Mouse (Mus musculus): ENCODE measurements around the gene Rnf152. TPM values are rescaled to one million over a fixed set of nuclear protein-coding genes. Genes with fewer than 3 reads are reported as not detected.

Gene Rnf152
- polyA plus RNA-seq, 1 experiment, result 6.2 TPM

GRCm38 (mm10) chr1:105257199-105257598, 99.3 kb downstream of the Rnf152 start:
- H3K4me3 ChIP-seq (ENCODE audit: insufficient read depth, low read depth, low read length), result no peak overlapping the region
- H3K27ac ChIP-seq (ENCODE audit: insufficient read depth, low read depth, low read length), result no peak overlapping the region
- 88% methylated on average over 3 of the region's 3 CpGs for WGBS
- no peaks in the 10 kb centered on the region for H3K36me3 ChIP-seq (ENCODE audit: control insufficient read depth, insufficient read depth, low read length)
- no peaks in the 10 kb centered on the region for H3K4me1 ChIP-seq (ENCODE audit: control insufficient read depth, insufficient read depth, low read length)
- no peak for DNase-seq
- no peak for TF ChIP-seq CTCF (conservative IDR thresholded peaks at IDR 0.05; ENCODE audit: insufficient read depth, insufficient read length, low read depth, low read length)
- no peak for TF ChIP-seq POLR2A (IDR thresholded peaks at IDR 0.05; ENCODE audit: low read depth, low read length)
- no peaks in the 10 kb centered on the region for H3K27me3 ChIP-seq (replicated peaks; ENCODE audit: control insufficient read depth, insufficient read depth, low read length)

GRCm38 (mm10) chr1:105249190-105249589, 107.3 kb downstream of the Rnf152 start:
- no peak for TF ChIP-seq POLR2A (IDR thresholded peaks at IDR 0.05; ENCODE audit: low read depth, low read length)
- Histone ChIP-seq H3K27ac (ENCODE audit: insufficient read depth, low read depth, low read length) (no peak overlapping the region), H3K4me1 (ENCODE audit: control insufficient read depth, insufficient read depth, low read length) (no peaks in the 10 kb centered on the region), H3K27me3 (replicated peaks; ENCODE audit: control insufficient read depth, insufficient read depth, low read length) (no peaks in the 10 kb centered on the region), H3K4me3 (ENCODE audit: insufficient read depth, low read depth, low read length) (no peak overlapping the region), H3K36me3 (ENCODE audit: control insufficient read depth, insufficient read depth, low read length) (no peaks in the 10 kb centered on the region)
- 97% methylated on average over 3 of the region's 3 CpGs for WGBS
- no peak for DNase-seq

GRCm38 (mm10) chr1:105246651-105247050, 109.9 kb downstream of the Rnf152 start:
- no peaks in the 10 kb centered on the region for H3K27me3 ChIP-seq (replicated peaks; ENCODE audit: control insufficient read depth, insufficient read depth, low read length)
- no peaks in the 10 kb centered on the region for H3K36me3 ChIP-seq (ENCODE audit: control insufficient read depth, insufficient read depth, low read length)
- DNase-seq, result no peak
- H3K27ac ChIP-seq (ENCODE audit: insufficient read depth, low read depth, low read length), result no peak overlapping the region
- H3K4me3 ChIP-seq (ENCODE audit: insufficient read depth, low read depth, low read length), result no peak overlapping the region
- TF ChIP-seq POLR2A (IDR thresholded peaks at IDR 0.05; ENCODE audit: low read depth, low read length), result no peak
- no peak for TF ChIP-seq CTCF (conservative IDR thresholded peaks at IDR 0.05; ENCODE audit: insufficient read depth, insufficient read length, low read depth, low read length)
- whole genome bisulfite sequencing, result 74% methylated on average over 2 of the region's 2 CpGs
- no peaks in the 10 kb centered on the region for H3K4me1 ChIP-seq (ENCODE audit: control insufficient read depth, insufficient read depth, low read length)

GRCm38 (mm10) chr1:105246075-105246574, 110.4 kb downstream of the Rnf152 start:
- TF ChIP-seq CTCF (conservative IDR thresholded peaks at IDR 0.05; ENCODE audit: insufficient read depth, insufficient read length, low read depth, low read length), result no peak
- TF ChIP-seq POLR2A (IDR thresholded peaks at IDR 0.05; ENCODE audit: low read depth, low read length), result no peak
- Histone ChIP-seq H3K27ac (ENCODE audit: insufficient read depth, low read depth, low read length) (no peak overlapping the region), H3K27me3 (replicated peaks; ENCODE audit: control insufficient read depth, insufficient read depth, low read length) (no peaks in the 10 kb centered on the region), H3K36me3 (ENCODE audit: control insufficient read depth, insufficient read depth, low read length) (no peaks in the 10 kb centered on the region), H3K4me1 (ENCODE audit: control insufficient read depth, insufficient read depth, low read length) (no peaks in the 10 kb centered on the region), H3K4me3 (ENCODE audit: insufficient read depth, low read depth, low read length) (no peak overlapping the region)
- DNase-seq, result no peak
- WGBS, result 42% methylated on average over 3 of the region's 3 CpGs

- no peak for DNase-seq
- Histone ChIP-seq H3K27ac (ENCODE audit: insufficient read depth, low read depth, low read length) (no peak overlapping the region), H3K4me3 (ENCODE audit: insufficient read depth, low read depth, low read length) (no peak overlapping the region), H3K27me3 (replicated peaks; ENCODE audit: control insufficient read depth, insufficient read depth, low read length) (no peaks in the 10 kb centered on the region), H3K4me1 (ENCODE audit: control insufficient read depth, insufficient read depth, low read length) (no peaks in the 10 kb centered on the region), H3K36me3 (ENCODE audit: control insufficient read depth, insufficient read depth, low read length) (no peaks in the 10 kb centered on the region)
- 72% methylated on average over 6 of the region's 6 CpGs for WGBS
- TF ChIP-seq POLR2A (IDR thresholded peaks at IDR 0.05; ENCODE audit: low read depth, low read length), result no peak
- no peak for TF ChIP-seq CTCF (conservative IDR thresholded peaks at IDR 0.05; ENCODE audit: insufficient read depth, insufficient read length, low read depth, low read length)
Measured at GRCm38 (mm10) chr1:105243359-105244142, 113.0 kb downstream of the Rnf152 start.

GRCm38 (mm10) chr1:105240185-105240584, 116.3 kb downstream of the Rnf152 start:
- Histone ChIP-seq H3K27me3 (replicated peaks; ENCODE audit: control insufficient read depth, insufficient read depth, low read length) (no peaks in the 10 kb centered on the region), H3K4me1 (ENCODE audit: control insufficient read depth, insufficient read depth, low read length) (no peaks in the 10 kb centered on the region), H3K36me3 (ENCODE audit: control insufficient read depth, insufficient read depth, low read length) (no peaks in the 10 kb centered on the region), H3K4me3 (ENCODE audit: insufficient read depth, low read depth, low read length) (no peak overlapping the region), H3K27ac (ENCODE audit: insufficient read depth, low read depth, low read length) (no peak overlapping the region)
- no peak for TF ChIP-seq CTCF (conservative IDR thresholded peaks at IDR 0.05; ENCODE audit: insufficient read depth, insufficient read length, low read depth, low read length)
- TF ChIP-seq POLR2A (IDR thresholded peaks at IDR 0.05; ENCODE audit: low read depth, low read length), result no peak
- no peak for DNase-seq

Data from kidney, adult 2 months (tissue).